Mouse (Mus musculus): ENCODE results near the gene Anxa7. TPM values are rescaled to one million over a fixed set of nuclear protein-coding genes. Genes with fewer than 3 reads are reported as not detected.

The Anxa7 gene
- 45.5 and 47.0 TPM in 2 replicates for polyA plus RNA-seq (2015; fragmentation: Nextera tagmentation; extraction: Ambion mirVana)

GRCm38 (mm10) chr14:20479291-20480194 is at the start of gene Anxa7:
Gene Anxa7 (minus strand): TSS chr14:20480133.
- under 1% methylated on average over 48 of the region's 48 CpGs for WGBS
- no peaks in the 10 kb centered on the region for H3K36me3 ChIP-seq
- ATAC-seq = peak; percentile 96
- H3K4me2 ChIP-seq (replicated peaks) = peak within 1 kb of the TSS; percentile 83
- peak within 1 kb of the TSS; percentile 75 for H3K9ac ChIP-seq
- H3K27ac ChIP-seq = peak within 1 kb of the TSS; percentile 82
- 0 out of 2 replicates have a peak, but pooled peaks cover 2% of the 10 kb centered on the region for H3K4me1 ChIP-seq (replicated peaks)
- H3K27me3 ChIP-seq (replicated peaks) = no peaks in the 10 kb centered on the region
- peak within 1 kb of the TSS; percentile 74 for H3K4me3 ChIP-seq (replicated peaks)
- no peaks in the 10 kb centered on the region for H3K9me3 ChIP-seq

GRCm38 (mm10) chr14:20529643-20530042 is 49.7 kb upstream of the Anxa7 start:
- ATAC-seq = no peak
- Histone ChIP-seq H3K27me3 (replicated peaks) (no peaks in the 10 kb centered on the region), H3K9me3 (no peaks in the 10 kb centered on the region), H3K9ac (no peak overlapping the region), H3K4me3 (replicated peaks) (no peak overlapping the region), H3K4me1 (replicated peaks) (no peaks in the 10 kb centered on the region), H3K27ac (no peak overlapping the region), H3K4me2 (replicated peaks) (no peak overlapping the region), H3K36me3 (no peaks in the 10 kb centered on the region)
- WGBS = 88% methylated on average over 4 of the region's 4 CpGs

- Histone ChIP-seq H3K4me1 (replicated peaks) (no peaks in the 10 kb centered on the region), H3K36me3 (no peaks in the 10 kb centered on the region; the same call in 1 of the 2 replicates), H3K27ac (no peak overlapping the region), H3K4me2 (replicated peaks) (no peak overlapping the region), H3K9ac (no peak overlapping the region), H3K27me3 (replicated peaks) (no peaks in the 10 kb centered on the region), H3K9me3 (no peaks in the 10 kb centered on the region), H3K4me3 (replicated peaks) (no peak overlapping the region)
- 94% methylated on average over 2 of the region's 2 CpGs for WGBS
- ATAC-seq = no peak
Measured at GRCm38 (mm10) chr14:20520179-20520578, 40.2 kb upstream of the Anxa7 start.

- Histone ChIP-seq H3K4me3 (replicated peaks) (no peak overlapping the region), H3K27ac (no peak overlapping the region), H3K9ac (no peak overlapping the region), H3K27me3 (replicated peaks) (no peaks in the 10 kb centered on the region), H3K4me2 (replicated peaks) (no peak overlapping the region), H3K36me3 (no peaks in the 10 kb centered on the region), H3K9me3 (no peaks in the 10 kb centered on the region), H3K4me1 (replicated peaks) (no peaks in the 10 kb centered on the region)
- 81% methylated on average over 2 of the region's 2 CpGs for WGBS
- ATAC-seq = no peak
Measured at GRCm38 (mm10) chr14:20508424-20508823, 28.5 kb upstream of the Anxa7 start.

- no peaks in the 10 kb centered on the region for H3K4me1 ChIP-seq (replicated peaks)
- no peaks in the 10 kb centered on the region for H3K27me3 ChIP-seq (replicated peaks)
- H3K4me3 ChIP-seq (replicated peaks) = no peak overlapping the region
- H3K36me3 ChIP-seq = peaks cover 3% of the 10 kb centered on the region; the same call in 1 of the 2 replicates
- 93% methylated on average over 10 of the region's 10 CpGs for WGBS
- H3K27ac ChIP-seq = no peak overlapping the region
- no peaks in the 10 kb centered on the region for H3K9me3 ChIP-seq
- peak; percentile 47; the same call in 1 of the 2 replicates for ATAC-seq
- no peak overlapping the region for H3K9ac ChIP-seq
- H3K4me2 ChIP-seq (replicated peaks) = no peak overlapping the region
Measured at GRCm38 (mm10) chr14:20502966-20503365, 23.0 kb upstream of the Anxa7 start.

- no peak overlapping the region for H3K4me2 ChIP-seq (replicated peaks)
- H3K9me3 ChIP-seq = no peaks in the 10 kb centered on the region
- H3K27me3 ChIP-seq (replicated peaks) = no peaks in the 10 kb centered on the region
- no peak for ATAC-seq
- H3K27ac ChIP-seq = no peak overlapping the region
- no peak overlapping the region for H3K4me3 ChIP-seq (replicated peaks)
- 89% methylated on average over 3 of the region's 3 CpGs for WGBS
- no peak overlapping the region for H3K9ac ChIP-seq
- H3K4me1 ChIP-seq (replicated peaks) = no peaks in the 10 kb centered on the region
- H3K36me3 ChIP-seq = peaks cover 3% of the 10 kb centered on the region; the same call in 1 of the 2 replicates
Measured at GRCm38 (mm10) chr14:20499982-20500381, 20.0 kb upstream of the Anxa7 start.

GRCm38 (mm10) chr14:20496603-20497002 is 16.7 kb upstream of the Anxa7 start, which contains the start of gene Mss51:
Gene Mss51 (minus strand): TSS chr14:20496901.
- H3K27ac ChIP-seq = no peak within 1 kb of the TSS
- H3K27me3 ChIP-seq (replicated peaks) = no peaks in the 10 kb centered on the region
- no peaks in the 10 kb centered on the region for H3K4me1 ChIP-seq (replicated peaks)
- no peak for ATAC-seq
- no peak within 1 kb of the TSS for H3K4me2 ChIP-seq (replicated peaks)
- peaks cover 6% of the 10 kb centered on the region; the same call in 1 of the 2 replicates for H3K36me3 ChIP-seq
- H3K4me3 ChIP-seq (replicated peaks) = no peak within 1 kb of the TSS
- 81% methylated on average over 2 of the region's 2 CpGs for WGBS
- H3K9ac ChIP-seq = no peak within 1 kb of the TSS
- no peaks in the 10 kb centered on the region for H3K9me3 ChIP-seq

GRCm38 (mm10) chr14:20486031-20486430 is 6.1 kb upstream of the Anxa7 start:
- no peak overlapping the region for H3K4me3 ChIP-seq (replicated peaks)
- H3K4me2 ChIP-seq (replicated peaks) = no peak overlapping the region
- peaks cover 3% of the 10 kb centered on the region; the same call in 1 of the 2 replicates for H3K36me3 ChIP-seq
- WGBS = 95% methylated on average over 5 of the region's 5 CpGs
- H3K9me3 ChIP-seq = no peaks in the 10 kb centered on the region
- no peaks in the 10 kb centered on the region for H3K27me3 ChIP-seq (replicated peaks)
- no peak for ATAC-seq
- no peak overlapping the region for H3K9ac ChIP-seq
- H3K27ac ChIP-seq = no peak overlapping the region
- 0 out of 2 replicates have a peak, but pooled peaks cover 2% of the 10 kb centered on the region for H3K4me1 ChIP-seq (replicated peaks)

GRCm38 (mm10) chr14:20482051-20482751 is 2.3 kb upstream of the Anxa7 start:
- Histone ChIP-seq H3K27me3 (replicated peaks) (no peaks in the 10 kb centered on the region), H3K4me1 (replicated peaks) (0 out of 2 replicates have a peak, but pooled peaks cover 2% of the 10 kb centered on the region), H3K27ac (no peak overlapping the region), H3K4me3 (replicated peaks) (no peak overlapping the region), H3K9me3 (no peaks in the 10 kb centered on the region), H3K36me3 (no peaks in the 10 kb centered on the region), H3K9ac (no peak overlapping the region), H3K4me2 (replicated peaks) (no peak overlapping the region)
- WGBS = 90% methylated on average over 7 of the region's 7 CpGs
- no peak for ATAC-seq

GRCm38 (mm10) chr14:20481211-20481610 is 1.3 kb upstream of the Anxa7 start:
- no peaks in the 10 kb centered on the region for H3K27me3 ChIP-seq (replicated peaks)
- no peaks in the 10 kb centered on the region for H3K36me3 ChIP-seq
- H3K9me3 ChIP-seq = no peaks in the 10 kb centered on the region
- H3K4me3 ChIP-seq (replicated peaks) = no peak overlapping the region
- no peak overlapping the region for H3K4me2 ChIP-seq (replicated peaks)
- 0 out of 2 replicates have a peak, but pooled peaks cover 2% of the 10 kb centered on the region for H3K4me1 ChIP-seq (replicated peaks)
- no peak overlapping the region for H3K9ac ChIP-seq
- no peak overlapping the region for H3K27ac ChIP-seq
- ATAC-seq = no peak
- WGBS = 25% methylated on average over 5 of the region's 5 CpGs

GRCm38 (mm10) chr14:20480195-20480579 is 254 bp upstream of the Anxa7 start:
- Histone ChIP-seq H3K27ac (peak overlapping the region; percentile 82; the same call in 1 of the 2 replicates), H3K4me2 (replicated peaks) (peak overlapping the region; percentile 83), H3K9ac (no peak overlapping the region), H3K4me1 (replicated peaks) (0 out of 2 replicates have a peak, but pooled peaks cover 2% of the 10 kb centered on the region), H3K4me3 (replicated peaks) (peak overlapping the region; percentile 74), H3K27me3 (replicated peaks) (no peaks in the 10 kb centered on the region), H3K9me3 (no peaks in the 10 kb centered on the region), H3K36me3 (no peaks in the 10 kb centered on the region)
- ATAC-seq = no peak
- WGBS = 77% methylated on average over 1 of the region's 1 CpGs

- Histone ChIP-seq H3K27ac (peak overlapping the region; percentile 82; the same call in 1 of the 2 replicates), H3K27me3 (replicated peaks) (no peaks in the 10 kb centered on the region), H3K4me1 (replicated peaks) (0 out of 2 replicates have a peak, but pooled peaks cover 2% of the 10 kb centered on the region), H3K4me2 (replicated peaks) (peak overlapping the region; percentile 83), H3K36me3 (no peaks in the 10 kb centered on the region), H3K9me3 (no peaks in the 10 kb centered on the region), H3K4me3 (replicated peaks) (peak overlapping the region; percentile 74), H3K9ac (peak overlapping the region; percentile 75; the same call in 1 of the 2 replicates)
- peak; percentile 71 for ATAC-seq
- WGBS = 15% methylated on average over 7 of the region's 7 CpGs
Measured at GRCm38 (mm10) chr14:20478801-20479200, 1.1 kb downstream of the Anxa7 start.

All from intestine, embryonic 15.5 days (tissue).